Mouse (Mus musculus) erythroid progenitor cell, adult 5-6 weeks (primary cell): ENCODE measurements around the gene Kpna1. TPM values are rescaled to one million over a fixed set of nuclear protein-coding genes. Genes with fewer than 3 reads are reported as not detected.
A peak's percentile ranks its signal among the peaks of the same experiment; 100 is the strongest.
"Not testable (repeated sequence)": the region's sequence is repeated elsewhere in the genome, so short reads cannot be mapped to it uniquely, and the experiment has no call there.

ENCODE experiments used
- ATAC-seq: replicated peaks from 2 replicates; pipeline ENCODE4 v1.8.0; 2016; ENCODE audit warnings: moderate number of reproducible peaks, mild to moderate bottlenecking, moderate TSS enrichment, inconsistent platforms; ENCODE audit not compliant: poor library complexity, low FRiP score, severe bottlenecking
- total RNA-seq, 2 experiments: library from RNA; stranded (forward) in 1 of 2; stranded (reverse) in 1 of 2; fragments of 150-400 nt in 1 of 2; fragments of 186-747, 209-891 nt in 1 of 2; gene quantifications; 2 replicates each; pipeline versions ENCODE4 v1.2.3 to v1.2.4; 2015 to 2017; ENCODE audit warnings: low replicate concordance in 2 of 2

Kpna1 gene
- total RNA-seq, 2 experiments from 2014 or later, result 62.0 to 80.1 TPM

GRCm38 (mm10) chr16:35984471-35984870 lies 5.9 kb downstream of the Kpna1 start:
- ATAC-seq, result no peak

GRCm38 (mm10) chr16:35987930-35988329 lies 9.4 kb downstream of the Kpna1 start:
- ATAC-seq, result no peak

GRCm38 (mm10) chr16:35992391-35992790 lies 13.8 kb downstream of the Kpna1 start:
- no peak for ATAC-seq

GRCm38 (mm10) chr16:35993316-35993715 lies 14.8 kb downstream of the Kpna1 start:
- no peak for ATAC-seq

GRCm38 (mm10) chr16:35998852-35999251 lies 20.3 kb downstream of the Kpna1 start:
- ATAC-seq, result not testable (repeated sequence)

- no peak for ATAC-seq
These were observed 29.8 kb downstream of the Kpna1 start for GRCm38 (mm10) chr16:36008396-36008795.

- no peak for ATAC-seq
These were observed 37.8 kb downstream of the Kpna1 start for GRCm38 (mm10) chr16:36016335-36016734.

GRCm38 (mm10) chr16:36028120-36028519 lies 49.6 kb downstream of the Kpna1 start:
- not testable (repeated sequence) for ATAC-seq

GRCm38 (mm10) chr16:36040640-36041624 lies 62.4 kb downstream of the Kpna1 start, which contains the start of gene Wdr5b:
Gene Wdr5b, plus strand, starts transcription at chr16:36041190.
- ATAC-seq, result peak; percentile 93

- no peak for ATAC-seq
These were observed 63.1 kb downstream of the Kpna1 start for GRCm38 (mm10) chr16:36041625-36042020.

GRCm38 (mm10) chr16:36043073-36043472 lies 64.5 kb downstream of the Kpna1 start:
- ATAC-seq, result no peak

- ATAC-seq, result no peak
These were observed 65.4 kb downstream of the Kpna1 start for GRCm38 (mm10) chr16:36043964-36044363.

- no peak for ATAC-seq
These were observed 69.0 kb downstream of the Kpna1 start for GRCm38 (mm10) chr16:36047538-36047937.

- no peak for ATAC-seq
These were observed 72.9 kb downstream of the Kpna1 start for GRCm38 (mm10) chr16:36051491-36051890.

GRCm38 (mm10) chr16:36053524-36054275 lies 75.2 kb downstream of the Kpna1 start:
- no peak for ATAC-seq

- no peak for ATAC-seq
These were observed 76.4 kb downstream of the Kpna1 start for GRCm38 (mm10) chr16:36054920-36055319.

GRCm38 (mm10) chr16:36056416-36056815 lies 77.9 kb downstream of the Kpna1 start:
- ATAC-seq, result no peak

- no peak for ATAC-seq
These were observed 79.5 kb downstream of the Kpna1 start for GRCm38 (mm10) chr16:36057933-36058475.

GRCm38 (mm10) chr16:36062534-36062933 lies 84.0 kb downstream of the Kpna1 start:
- not testable (repeated sequence) for ATAC-seq

- ATAC-seq, result no peak
These were observed 84.8 kb downstream of the Kpna1 start for GRCm38 (mm10) chr16:36063315-36063714.
